Mouse (Mus musculus): ENCODE measurements at regions not wholly inside any gene's neighbourhood (a gene's known extent, or its start where the extent isn't known, plus 50 kb on each side); places are given as distances from the start of the nearest gene placed in this dataset.
A peak's percentile ranks its signal among the peaks of the same experiment; 100 is the strongest.

DNA sequence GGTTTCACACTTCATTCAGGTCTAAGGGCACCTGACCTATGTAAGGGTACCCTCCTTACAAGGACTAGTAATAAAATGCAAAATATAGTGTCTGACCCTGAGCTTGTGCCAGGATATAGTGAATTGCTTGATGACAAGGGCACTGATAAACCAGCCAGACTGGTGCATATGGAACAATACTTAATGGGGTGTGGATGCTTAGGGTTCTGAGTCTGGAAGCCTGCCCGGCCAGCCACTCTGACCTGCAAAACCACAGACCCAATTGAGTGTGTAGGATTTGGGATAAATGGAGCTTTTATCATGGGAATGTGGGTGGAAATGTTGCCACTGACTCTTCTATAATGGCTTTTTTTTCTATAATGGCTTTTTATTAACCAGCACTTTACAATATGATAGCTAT is 1838.7 kb upstream of the Dsel start:
- intact Hi-C loops (cut with DNase I; ENCODE audit: low total_unique reads): no loop called here
- DNase-seq: no peak

GRCm38 (mm10) chr1:113688614-113689013 is 1823.9 kb upstream of the Dsel start:
- intact Hi-C loops (cut with DNase I; ENCODE audit: low total_unique reads): no loop called here
- no peak for DNase-seq

GRCm38 (mm10) chr1:113676301-113676871 is 1811.7 kb upstream of the Dsel start:
- DNase-seq: no peak
- intact Hi-C loops (cut with DNase I; ENCODE audit: low total_unique reads): no loop called here

DNA sequence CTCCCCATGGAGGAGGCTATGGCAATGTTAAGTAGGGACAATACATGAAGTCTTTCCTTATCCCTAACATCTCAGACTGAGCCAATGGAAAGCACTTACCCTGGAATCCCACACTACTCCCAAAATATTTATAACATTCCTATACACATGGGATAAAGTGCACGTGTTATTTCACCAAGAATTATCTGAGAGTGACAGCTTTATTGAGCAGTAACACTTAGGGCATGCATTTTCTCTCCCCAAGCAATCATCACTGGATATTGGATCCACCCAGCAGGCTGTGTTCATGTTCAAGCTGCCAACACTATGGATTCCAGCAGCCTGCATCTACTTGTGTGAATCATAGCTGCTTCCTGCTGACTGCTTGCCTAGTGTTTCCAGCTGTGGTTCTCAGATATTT is 1766.2 kb upstream of the Dsel start:
- peak; percentile 4 for DNase-seq
- intact Hi-C loops (cut with DNase I; ENCODE audit: low total_unique reads): no loop called here

Data from gastrocnemius, postnatal 14 days (tissue).